Mouse (Mus musculus): ENCODE data around the gene Extl2. TPM values are rescaled to one million over a fixed set of nuclear protein-coding genes. Genes with fewer than 3 reads are reported as not detected.

The Extl2 gene
- total RNA-seq, 1 experiment from 2014 or later = 9.3 TPM

GRCm38 (mm10) chr3:116076739-116077138 lies 69.5 kb downstream of the Extl2 start:
- no peak for ATAC-seq (replicated peaks; ENCODE audit: low read depth, poor library complexity, severe bottlenecking)

DNA sequence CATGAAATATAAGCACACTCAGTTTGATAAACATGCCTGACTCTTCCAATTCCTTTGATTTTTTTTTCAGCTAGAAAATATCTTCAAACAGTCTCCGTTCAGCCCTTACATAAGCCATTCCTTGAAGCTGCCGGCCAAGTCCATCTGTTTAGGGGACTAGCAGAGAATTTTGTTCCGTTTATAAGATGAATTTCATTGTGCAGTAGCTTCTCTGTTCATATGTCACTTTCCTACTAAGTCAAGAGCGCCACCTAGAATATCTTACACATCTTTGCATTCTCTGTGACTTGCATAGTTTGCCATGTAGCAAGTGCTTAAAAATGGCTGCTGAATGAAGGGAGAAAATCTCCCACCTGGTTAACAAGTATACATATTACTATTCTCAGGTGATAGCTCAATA lies 71.2 kb downstream of the Extl2 start:
- no peak for ATAC-seq (replicated peaks; ENCODE audit: low read depth, poor library complexity, severe bottlenecking)

Other genes with a start within 250 kb of the Extl2 start
- 66.7 and 76.1 TPM in 2 replicates for gene Dph5, start 119.6 kb upstream of the Extl2 start, total RNA-seq (2017)
- 39.8 and 81.2 TPM in 2 replicates for gene Slc30a7, start 56 bp upstream of the Extl2 start, total RNA-seq (2017)
- 1.8 and 2.9 TPM in 2 replicates for gene Vcam1, start 122.2 kb downstream of the Extl2 start, total RNA-seq (2017)
- not detected in 2 replicates for gene Gpr88, start 246.0 kb downstream of the Extl2 start, total RNA-seq (2017)